Mouse (Mus musculus) limb, embryonic 11.5 days (tissue): ENCODE measurements around the gene Hmgcs1. TPM values are rescaled to one million over a fixed set of nuclear protein-coding genes. Genes with fewer than 3 reads are reported as not detected.

Source experiments
- ATAC-seq: fragments of 200-750 bp; cut with Nextera tagmentation; 2 replicates; pipeline ENCODE4 v1.8.0; 2017; ENCODE audit warnings: low read depth; ENCODE audit not compliant: insufficient number of reproducible peaks, low FRiP score, low TSS enrichment
- DNase-seq: peaks from one replicate; pipeline ENCODE4 v3.0.0-alpha.2; 2015; ENCODE audit warnings: low spot score
- H3K27ac ChIP-seq: fragments of 300-500 bp; sonication (generic); replicated peaks from 2 replicates; pipeline ENCODE4 v1.5.1; 2014; ENCODE audit warnings: low read depth, mild to moderate bottlenecking, low read length
- H3K27me3 ChIP-seq: fragments of 300-500 bp; sonication (generic); 2 replicates; pipeline ENCODE4 v1.6.1; 2014; ENCODE audit warnings: mild to moderate bottlenecking, low read length, mixed read lengths; ENCODE audit not compliant: control insufficient read depth, insufficient read depth
- H3K36me3 ChIP-seq: fragments of 300-500 bp; sonication (generic); 2 replicates; pipeline ENCODE4 v1.6.1; 2014; ENCODE audit warnings: mild to moderate bottlenecking, low read length, moderate library complexity, mixed read lengths; ENCODE audit not compliant: control insufficient read depth, insufficient read depth
- H3K4me1 ChIP-seq: fragments of 300-500 bp; sonication (generic); 2 replicates; pipeline ENCODE4 v1.6.1; 2014; ENCODE audit warnings: low read length, mixed read lengths; ENCODE audit not compliant: control insufficient read depth, insufficient read depth
- H3K4me2 ChIP-seq: fragments of 300-500 bp; sonication (generic); 2 replicates; pipeline ENCODE4 v1.6.1; 2014; ENCODE audit warnings: low read depth, mild to moderate bottlenecking, moderate library complexity; ENCODE audit not compliant: severe bottlenecking
- H3K4me3 ChIP-seq: fragments of 300-500 bp; sonication (generic); 2 replicates; pipeline ENCODE4 v1.5.1; 2014; ENCODE audit warnings: low read depth, low read length
- H3K9ac ChIP-seq: fragments of 300-500 bp; sonication (generic); 2 replicates; pipeline ENCODE4 v1.6.1; 2014; ENCODE audit warnings: mild to moderate bottlenecking, low read length
- H3K9me3 ChIP-seq: fragments of 300-500 bp; sonication (generic); 2 replicates; pipeline ENCODE4 v1.6.1; 2016; ENCODE audit warnings: low read length; ENCODE audit not compliant: control insufficient read depth
- WGBS: fragments of 180-500 bp; shearing (Covaris S2); extraction: QIAGEN DNeasy Blood & Tissue Kit; methylation state at CpG from one replicate; pipeline ENCODE4 v1.1.7; 2014; 5-methylcytosine and 5-hydroxymethylcytosine counted together
- polyA plus RNA-seq: library from polyadenylated mRNA; unstranded; fragments of >200 nt; fragmentation: Nextera tagmentation; extraction: Ambion mirVana; gene quantifications from 2 replicates; pipeline ENCODE4 v1.2.1, GENCODE M21; 2014

Gene Hmgcs1
- polyA plus RNA-seq, 1 experiment from 2014 or later: 212 TPM

- no peak overlapping the region for H3K27ac ChIP-seq
- no peak overlapping the region for H3K9ac ChIP-seq
- H3K4me2 ChIP-seq: no peak overlapping the region
- H3K36me3 ChIP-seq: no peaks in the 10 kb centered on the region
- WGBS: 89% methylated on average over 3 of the region's 3 CpGs
- no peaks in the 10 kb centered on the region for H3K27me3 ChIP-seq
- H3K4me1 ChIP-seq: no peaks in the 10 kb centered on the region
- DNase-seq: no peak
- no peaks in the 10 kb centered on the region for H3K9me3 ChIP-seq
- no peak overlapping the region for H3K4me3 ChIP-seq
- no peak for ATAC-seq
These were observed 32.3 kb downstream of the Hmgcs1 start for GRCm38 (mm10) chr13:119722447-119722846.

GRCm38 (mm10) chr13:119723368-119723767, 33.2 kb downstream of the Hmgcs1 start:
- 85% methylated on average over 5 of the region's 5 CpGs for WGBS
- DNase-seq (no peak), ATAC-seq (no peak)
- no peaks in the 10 kb centered on the region for H3K36me3 ChIP-seq
- H3K4me1 ChIP-seq: no peaks in the 10 kb centered on the region
- H3K9me3 ChIP-seq: no peaks in the 10 kb centered on the region
- H3K27ac ChIP-seq: no peak overlapping the region
- H3K9ac ChIP-seq: no peak overlapping the region
- no peaks in the 10 kb centered on the region for H3K27me3 ChIP-seq
- no peak overlapping the region for H3K4me3 ChIP-seq
- H3K4me2 ChIP-seq: no peak overlapping the region

GRCm38 (mm10) chr13:119724541-119724940, 34.4 kb downstream of the Hmgcs1 start:
- no peaks in the 10 kb centered on the region for H3K4me1 ChIP-seq
- DNase-seq (no peak), ATAC-seq (no peak)
- H3K27me3 ChIP-seq: no peaks in the 10 kb centered on the region
- H3K9me3 ChIP-seq: no peaks in the 10 kb centered on the region
- H3K27ac ChIP-seq: no peak overlapping the region
- H3K36me3 ChIP-seq: no peaks in the 10 kb centered on the region
- H3K4me3 ChIP-seq: no peak overlapping the region
- H3K9ac ChIP-seq: no peak overlapping the region
- H3K4me2 ChIP-seq: no peak overlapping the region
- 88% methylated on average over 7 of the region's 7 CpGs for WGBS

- Histone ChIP-seq H3K27ac (0 out of 2 replicates have a peak overlapping the region, but pooled peaks have one; percentile 4), H3K9me3 (no peaks in the 10 kb centered on the region), H3K9ac (no peak overlapping the region), H3K4me3 (no peak overlapping the region), H3K36me3 (no peaks in the 10 kb centered on the region), H3K4me2 (no peak overlapping the region), H3K4me1 (no peaks in the 10 kb centered on the region), H3K27me3 (no peaks in the 10 kb centered on the region)
- ATAC-seq (no peak), DNase-seq (no peak)
- 74% methylated on average over 26 of the region's 26 CpGs for WGBS
These were observed 37.6 kb downstream of the Hmgcs1 start for GRCm38 (mm10) chr13:119727608-119728387.

- Histone ChIP-seq H3K4me1 (no peaks in the 10 kb centered on the region), H3K4me2 (no peak overlapping the region), H3K4me3 (no peak overlapping the region), H3K9ac (no peak overlapping the region), H3K36me3 (no peaks in the 10 kb centered on the region), H3K27ac (no peak overlapping the region), H3K27me3 (no peaks in the 10 kb centered on the region), H3K9me3 (no peaks in the 10 kb centered on the region)
- 83% methylated on average over 7 of the region's 7 CpGs for WGBS
- ATAC-seq: no peak
- no peak for DNase-seq
These were observed 39.2 kb downstream of the Hmgcs1 start for GRCm38 (mm10) chr13:119729406-119729805.

GRCm38 (mm10) chr13:119731448-119731847, 41.3 kb downstream of the Hmgcs1 start:
- H3K27ac ChIP-seq: no peak overlapping the region
- no peak overlapping the region for H3K9ac ChIP-seq
- no peaks in the 10 kb centered on the region for H3K4me1 ChIP-seq
- H3K36me3 ChIP-seq: no peaks in the 10 kb centered on the region
- no peak overlapping the region for H3K4me3 ChIP-seq
- H3K4me2 ChIP-seq: no peak overlapping the region
- H3K9me3 ChIP-seq: no peaks in the 10 kb centered on the region
- 25% methylated on average over 6 of the region's 6 CpGs for WGBS
- no peak for ATAC-seq
- H3K27me3 ChIP-seq: no peaks in the 10 kb centered on the region
- no peak for DNase-seq

- no peaks in the 10 kb centered on the region for H3K9me3 ChIP-seq
- 0 out of 2 replicates have a peak overlapping the region, but pooled peaks have one; percentile 1 for H3K4me3 ChIP-seq
- DNase-seq (peak; percentile 41), ATAC-seq (no peak)
- H3K4me2 ChIP-seq: peak overlapping the region; percentile 43
- no peaks in the 10 kb centered on the region for H3K36me3 ChIP-seq
- H3K27ac ChIP-seq: no peak overlapping the region
- 0 out of 2 replicates have a peak overlapping the region, but pooled peaks have one; percentile 12 for H3K9ac ChIP-seq
- H3K27me3 ChIP-seq: no peaks in the 10 kb centered on the region
- 9% methylated on average over 19 of the region's 19 CpGs for WGBS
- H3K4me1 ChIP-seq: peaks cover 3% of the 10 kb centered on the region; the same call in 1 of the 2 replicates
These were observed 51.4 kb downstream of the Hmgcs1 start for GRCm38 (mm10) chr13:119741390-119742237.

- H3K9ac ChIP-seq: no peak overlapping the region
- no peak for ATAC-seq
- H3K4me1 ChIP-seq: peaks cover 3% of the 10 kb centered on the region; the same call in 1 of the 2 replicates
- H3K4me2 ChIP-seq: no peak overlapping the region
- H3K27me3 ChIP-seq: no peaks in the 10 kb centered on the region
- no peaks in the 10 kb centered on the region for H3K9me3 ChIP-seq
- no peaks in the 10 kb centered on the region for H3K36me3 ChIP-seq
- H3K4me3 ChIP-seq: no peak overlapping the region
- H3K27ac ChIP-seq: no peak overlapping the region
- no peak for DNase-seq
- 88% methylated on average over 6 of the region's 6 CpGs for WGBS
These were observed 52.7 kb downstream of the Hmgcs1 start for GRCm38 (mm10) chr13:119742711-119743415.
